30 mouse cellular contexts compared by ENCODE assay signal in genomic region chr1:88253106-88253505, GRCm38 (mm10). TPM values are rescaled to one million over a fixed set of nuclear protein-coding genes. Genes with fewer than 3 reads are reported as not detected.
A peak's percentile ranks its signal among the peaks of the same experiment; 100 is the strongest.
DNase-seq lines count a peak whose midpoint lies in the region; ATAC-seq and TF ChIP-seq lines count a peak whose summit lies in the region.
"Had no signal": no experiment of that assay in that cellular context is flagged by ENCODE, and none has a peak within 500 bp of the region (broad histone marks: within the 10 kb centered on the region; RNA-seq: fewer than 3 reads in every experiment).

No protein-coding gene starts in this region.

- TF ChIP-seq EP300 in stomach, postnatal 0 days (optimal IDR thresholded peaks at IDR 0.05): no peak

- WGBS in liver, embryonic 12.5 days (ENCODE audit: insufficient replicate concordance): 60% methylated on average over 8 of the region's 8 CpGs
- 69% methylated on average over 8 of the region's 8 CpGs for WGBS in liver, embryonic 11.5 days
- 66% methylated on average over 8 of the region's 8 CpGs for WGBS in intestine, postnatal 0 days
- 69% methylated on average over 8 of the region's 8 CpGs for WGBS in stomach, postnatal 0 days
- 77% methylated on average over 8 of the region's 8 CpGs for WGBS in hindbrain, embryonic 14.5 days

- no peak for DNase-seq in liver, embryonic 11.5 days (ENCODE audit: low spot score)
- no peak for DNase-seq in frontal cortex, adult 2 months (ENCODE audit: extremely low spot score in 1 of 2, low spot score in 1 of 2)
- no peak for DNase-seq in stomach, postnatal 0 days (ENCODE audit: low spot score)
- no peak for DNase-seq in hindbrain, embryonic 14.5 days (ENCODE audit: low spot score)
- DNase-seq in urinary bladder, postnatal 36 days (ENCODE audit: low spot score in 2 of 2): no peak
- DNase-seq: adrenal gland, postnatal 25 days; cerebellum, adult 11-12 months; cerebellum, adult 9-11 months; kidney, adult 8-10 months; kidney, postnatal 14 days; layer of hippocampus, adult 9-11 months; lung, postnatal 36 days; midbrain, embryonic 14.5 days; thymus, postnatal 14 days had no signal

- H3K4me2 ChIP-seq in liver, embryonic 12.5 days: no peak overlapping the region
- no peak overlapping the region for H3K4me2 ChIP-seq in liver, embryonic 11.5 days
- H3K4me2 ChIP-seq in intestine, postnatal 0 days (replicated peaks; ENCODE audit: low read depth): no peak overlapping the region
- no peak overlapping the region for H3K4me2 ChIP-seq in stomach, postnatal 0 days (replicated peaks; ENCODE audit: low read depth)
- no peak overlapping the region for H3K4me2 ChIP-seq in hindbrain, embryonic 14.5 days (replicated peaks)
- H3K4me2 ChIP-seq: embryonic facial prominence, embryonic 13.5 days; heart, embryonic 15.5 days; hindbrain, embryonic 13.5 days; limb, embryonic 12.5 days; stomach, embryonic 15.5 days had no signal

- H3K36me3 ChIP-seq in liver, embryonic 12.5 days: no peaks in the 10 kb centered on the region
- no peaks in the 10 kb centered on the region for H3K36me3 ChIP-seq in liver, embryonic 11.5 days (ENCODE audit: control insufficient read depth, insufficient read depth, low read length)
- H3K36me3 ChIP-seq in intestine, postnatal 0 days (ENCODE audit: control insufficient read depth, insufficient read depth): no peaks in the 10 kb centered on the region
- H3K36me3 ChIP-seq in megakaryocyte, embryonic 14.5 days (replicated peaks; ENCODE audit: low read length): no peaks in the 10 kb centered on the region
- no peaks in the 10 kb centered on the region for H3K36me3 ChIP-seq in stomach, postnatal 0 days (ENCODE audit: control insufficient read depth, insufficient read depth, low read length)
- no peaks in the 10 kb centered on the region for H3K36me3 ChIP-seq in hindbrain, embryonic 14.5 days (replicated peaks; ENCODE audit: control insufficient read depth, insufficient read depth)
- H3K36me3 ChIP-seq: embryonic facial prominence, embryonic 13.5 days; heart, embryonic 15.5 days; hindbrain, embryonic 13.5 days; limb, embryonic 12.5 days; stomach, embryonic 15.5 days had no signal

- peak; percentile 7; the same call in 1 of the 2 replicates for ATAC-seq in liver, embryonic 12.5 days
- no peak for ATAC-seq in liver, embryonic 11.5 days (replicated peaks; ENCODE audit: low FRiP score)
- peak; percentile 17; the same call in 1 of the 2 replicates for ATAC-seq in intestine, postnatal 0 days
- ATAC-seq in stomach, postnatal 0 days (ENCODE audit: low FRiP score, low TSS enrichment): no peak
- no peak for ATAC-seq in hindbrain, embryonic 14.5 days (ENCODE audit: low FRiP score)
- ATAC-seq: CD4-positive, CD25-positive, alpha-beta regulatory T cell, adult 4 months; forebrain, embryonic 16.5 days had no signal

- TF ChIP-seq CTCF in intestine, postnatal 0 days (IDR thresholded peaks at IDR 0.05; ENCODE audit: low read depth): no peak
- TF ChIP-seq CTCF in stomach, postnatal 0 days (IDR thresholded peaks at IDR 0.05; ENCODE audit: low read depth): no peak

- H3K27ac ChIP-seq in liver, embryonic 12.5 days: no peak overlapping the region
- no peak overlapping the region for H3K27ac ChIP-seq in liver, embryonic 11.5 days (ENCODE audit: low read depth, low read length)
- H3K27ac ChIP-seq in intestine, postnatal 0 days (ENCODE audit: low read depth, low read length): no peak overlapping the region
- no peak overlapping the region for H3K27ac ChIP-seq in stomach, postnatal 0 days (replicated peaks)
- no peak overlapping the region for H3K27ac ChIP-seq in hindbrain, embryonic 14.5 days
- H3K27ac ChIP-seq: embryonic facial prominence, embryonic 13.5 days; heart, embryonic 15.5 days; hindbrain, embryonic 13.5 days; left cerebral cortex, adult 2 months; limb, embryonic 12.5 days; liver, embryonic 14.5 days; stomach, embryonic 15.5 days had no signal

- no peaks in the 10 kb centered on the region for H3K27me3 ChIP-seq in liver, embryonic 12.5 days (replicated peaks)
- H3K27me3 ChIP-seq in liver, embryonic 11.5 days (replicated peaks; ENCODE audit: control insufficient read depth, insufficient read depth, low read length): no peaks in the 10 kb centered on the region
- H3K27me3 ChIP-seq in intestine, postnatal 0 days (replicated peaks; ENCODE audit: control insufficient read depth, insufficient read depth, low read length): no peaks in the 10 kb centered on the region
- H3K27me3 ChIP-seq in megakaryocyte, embryonic 14.5 days (replicated peaks): peaks cover 18% of the 10 kb centered on the region
- no peaks in the 10 kb centered on the region for H3K27me3 ChIP-seq in stomach, postnatal 0 days (ENCODE audit: control insufficient read depth, insufficient read depth, low read length)
- no peaks in the 10 kb centered on the region for H3K27me3 ChIP-seq in hindbrain, embryonic 14.5 days (ENCODE audit: control insufficient read depth, insufficient read depth, low read length)
- H3K27me3 ChIP-seq: embryonic facial prominence, embryonic 13.5 days; heart, embryonic 15.5 days; hindbrain, embryonic 13.5 days; limb, embryonic 12.5 days; stomach, embryonic 15.5 days had no signal

- peaks cover 68% of the 10 kb centered on the region for H3K9me3 ChIP-seq in liver, embryonic 12.5 days (replicated peaks)
- H3K9me3 ChIP-seq in liver, embryonic 11.5 days (ENCODE audit: control insufficient read depth, low read length): peaks cover 80% of the 10 kb centered on the region
- peaks cover 25% of the 10 kb centered on the region for H3K9me3 ChIP-seq in intestine, postnatal 0 days (ENCODE audit: control insufficient read depth)
- peaks cover 87% of the 10 kb centered on the region for H3K9me3 ChIP-seq in megakaryocyte, embryonic 14.5 days
- H3K9me3 ChIP-seq in stomach, postnatal 0 days (ENCODE audit: control insufficient read depth, low read length): peaks cover 47% of the 10 kb centered on the region
- peaks cover 95% of the 10 kb centered on the region for H3K9me3 ChIP-seq in hindbrain, embryonic 14.5 days (ENCODE audit: control insufficient read depth, low read length)

- H3K4me3 ChIP-seq in liver, embryonic 12.5 days: no peak overlapping the region
- no peak overlapping the region for H3K4me3 ChIP-seq in liver, embryonic 11.5 days (ENCODE audit: low read depth, low read length)
- no peak overlapping the region for H3K4me3 ChIP-seq in intestine, postnatal 0 days (ENCODE audit: low read depth, low read length)
- peak overlapping the region; percentile 12 for H3K4me3 ChIP-seq in megakaryocyte, embryonic 14.5 days (replicated peaks)
- no peak overlapping the region for H3K4me3 ChIP-seq in stomach, postnatal 0 days (ENCODE audit: low read depth, low read length)
- H3K4me3 ChIP-seq in hindbrain, embryonic 14.5 days (replicated peaks; ENCODE audit: low read length): no peak overlapping the region
- H3K4me3 ChIP-seq: embryonic facial prominence, embryonic 13.5 days; heart, embryonic 15.5 days; hindbrain, embryonic 13.5 days; left cerebral cortex, adult 2 months; limb, embryonic 12.5 days; stomach, embryonic 15.5 days had no signal

- no peak overlapping the region for H3K9ac ChIP-seq in liver, embryonic 12.5 days
- no peak overlapping the region for H3K9ac ChIP-seq in liver, embryonic 11.5 days (ENCODE audit: low read depth, low read length)
- no peak overlapping the region for H3K9ac ChIP-seq in intestine, postnatal 0 days (ENCODE audit: low read depth, low read length)
- H3K9ac ChIP-seq in stomach, postnatal 0 days (ENCODE audit: low read length): no peak overlapping the region
- no peak overlapping the region for H3K9ac ChIP-seq in hindbrain, embryonic 14.5 days
- H3K9ac ChIP-seq: embryonic facial prominence, embryonic 13.5 days; heart, embryonic 15.5 days; hindbrain, embryonic 13.5 days; limb, embryonic 12.5 days; liver, embryonic 14.5 days; stomach, embryonic 15.5 days had no signal

- H3K4me1 ChIP-seq in liver, embryonic 12.5 days: no peaks in the 10 kb centered on the region
- H3K4me1 ChIP-seq in liver, embryonic 11.5 days (replicated peaks; ENCODE audit: control insufficient read depth, insufficient read depth, low read length): no peaks in the 10 kb centered on the region
- H3K4me1 ChIP-seq in intestine, postnatal 0 days (replicated peaks; ENCODE audit: control insufficient read depth, insufficient read depth, low read length): no peaks in the 10 kb centered on the region
- H3K4me1 ChIP-seq in megakaryocyte, embryonic 14.5 days: peaks cover 4% of the 10 kb centered on the region; the same call in 1 of the 2 replicates
- H3K4me1 ChIP-seq in stomach, postnatal 0 days (replicated peaks; ENCODE audit: control insufficient read depth, insufficient read depth): 0 out of 2 replicates have a peak, but pooled peaks cover 2% of the 10 kb centered on the region
- H3K4me1 ChIP-seq in hindbrain, embryonic 14.5 days (replicated peaks; ENCODE audit: control insufficient read depth, insufficient read depth, low read length): no peaks in the 10 kb centered on the region
- H3K4me1 ChIP-seq: embryonic facial prominence, embryonic 13.5 days; heart, embryonic 15.5 days; hindbrain, embryonic 13.5 days; limb, embryonic 12.5 days; stomach, embryonic 15.5 days had no signal

RNA-seq across cellular contexts. Expression of gene Hjurp, which starts 24.3 kb away (rescaled TPM):
- polyA plus RNA-seq in liver, embryonic 12.5 days (2016; fragmentation: Nextera tagmentation; extraction: Ambion mirVana): 104 and 106 TPM in 2 replicates
- 146 and 168 TPM in 2 replicates for polyA plus RNA-seq in liver, embryonic 11.5 days (2014; fragmentation: Nextera tagmentation; extraction: Ambion mirVana)
- polyA plus RNA-seq in intestine, postnatal 0 days (2015; fragmentation: Nextera tagmentation; extraction: Ambion mirVana): 29.1 and 30.8 TPM in 2 replicates
- polyA plus RNA-seq in megakaryocyte, embryonic 14.5 days (2012; ENCODE audit: insufficient read depth, low replicate concordance): 2.4 and 4.0 TPM in 2 replicates
- 56.1 and 61.2 TPM in 2 replicates for polyA plus RNA-seq in frontal cortex, adult 2 months (2012; rRNA removed)
- 30.0 and 34.1 TPM in 2 replicates for polyA plus RNA-seq in stomach, postnatal 0 days (2015; fragmentation: Nextera tagmentation; extraction: Ambion mirVana)
- polyA plus RNA-seq in hindbrain, embryonic 14.5 days (2014; fragmentation: Nextera tagmentation; extraction: Ambion mirVana): 64.1 and 64.5 TPM in 2 replicates

RNA-seq across cellular contexts. Expression of gene Trpm8, which starts 24.4 kb away (rescaled TPM):
- polyA plus RNA-seq in liver, embryonic 12.5 days (2016; fragmentation: Nextera tagmentation; extraction: Ambion mirVana): not detected in 2 replicates
- polyA plus RNA-seq in liver, embryonic 11.5 days (2014; fragmentation: Nextera tagmentation; extraction: Ambion mirVana): not detected in 2 replicates
- polyA plus RNA-seq in intestine, postnatal 0 days (2015; fragmentation: Nextera tagmentation; extraction: Ambion mirVana): not detected in 2 replicates
- not detected in 2 replicates for polyA plus RNA-seq in megakaryocyte, embryonic 14.5 days (2012; ENCODE audit: insufficient read depth, low replicate concordance)
- 0.02 TPM in 2 replicates for polyA plus RNA-seq in frontal cortex, adult 2 months (2012; rRNA removed)
- polyA plus RNA-seq in stomach, postnatal 0 days (2015; fragmentation: Nextera tagmentation; extraction: Ambion mirVana): 0.02 and 0.06 TPM in 2 replicates
- polyA plus RNA-seq in hindbrain, embryonic 14.5 days (2014; fragmentation: Nextera tagmentation; extraction: Ambion mirVana): 0.10 and 0.17 TPM in 2 replicates
- polyA plus RNA-seq: CD4-positive, CD25-positive, alpha-beta regulatory T cell, adult 4 months; embryonic facial prominence, embryonic 13.5 days; forebrain, embryonic 11.5 days; heart, embryonic 15.5 days; limb, embryonic 12.5 days; liver, embryonic 14.5 days; stomach, embryonic 15.5 days; urinary bladder, adult 2 months had no signal

RNA-seq across cellular contexts. Expression of gene Mroh2a, which starts 26.3 kb away (rescaled TPM):
- polyA plus RNA-seq in liver, embryonic 12.5 days (2016; fragmentation: Nextera tagmentation; extraction: Ambion mirVana): 0.46 and 0.61 TPM in 2 replicates
- 1.3 and 1.5 TPM in 2 replicates for polyA plus RNA-seq in liver, embryonic 11.5 days (2014; fragmentation: Nextera tagmentation; extraction: Ambion mirVana)
- 0.29 and 0.94 TPM in 2 replicates for polyA plus RNA-seq in intestine, postnatal 0 days (2015; fragmentation: Nextera tagmentation; extraction: Ambion mirVana)
- not detected in 2 replicates for polyA plus RNA-seq in megakaryocyte, embryonic 14.5 days (2012; ENCODE audit: insufficient read depth, low replicate concordance)
- 0.02 and 0.19 TPM in 2 replicates for polyA plus RNA-seq in frontal cortex, adult 2 months (2012; rRNA removed)
- 0.54 and 0.84 TPM in 2 replicates for polyA plus RNA-seq in stomach, postnatal 0 days (2015; fragmentation: Nextera tagmentation; extraction: Ambion mirVana)
- 1.1 and 2.0 TPM in 2 replicates for polyA plus RNA-seq in hindbrain, embryonic 14.5 days (2014; fragmentation: Nextera tagmentation; extraction: Ambion mirVana)

RNA-seq across cellular contexts. Expression of gene Ugt1a1, which starts 41.3 kb away (rescaled TPM):
- polyA plus RNA-seq in liver, embryonic 12.5 days (2016; fragmentation: Nextera tagmentation; extraction: Ambion mirVana): not detected in 2 replicates
- 0.14 TPM in 1 of 2 replicates, not detected in the other for polyA plus RNA-seq in liver, embryonic 11.5 days (2014; fragmentation: Nextera tagmentation; extraction: Ambion mirVana)
- 80.7 and 84.0 TPM in 2 replicates for polyA plus RNA-seq in intestine, postnatal 0 days (2015; fragmentation: Nextera tagmentation; extraction: Ambion mirVana)
- not detected in 2 replicates for polyA plus RNA-seq in megakaryocyte, embryonic 14.5 days (2012; ENCODE audit: insufficient read depth, low replicate concordance)
- polyA plus RNA-seq in frontal cortex, adult 2 months (2012; rRNA removed): 0.06 TPM in 2 replicates
- polyA plus RNA-seq in stomach, postnatal 0 days (2015; fragmentation: Nextera tagmentation; extraction: Ambion mirVana): 23.6 and 24.8 TPM in 2 replicates
- polyA plus RNA-seq in hindbrain, embryonic 14.5 days (2014; fragmentation: Nextera tagmentation; extraction: Ambion mirVana): not detected in 2 replicates
- polyA plus RNA-seq: CD4-positive, CD25-positive, alpha-beta regulatory T cell, adult 4 months; embryonic facial prominence, embryonic 13.5 days; forebrain, embryonic 11.5 days; forebrain, embryonic 16.5 days; heart, embryonic 15.5 days; hindbrain, embryonic 13.5 days; limb, embryonic 12.5 days; lung, embryonic 16.5 days; midbrain, embryonic 14.5 days; neural tube, embryonic 14.5 days had no signal

RNA-seq across cellular contexts. Expression of gene Dnajb3, which starts 47.5 kb away (rescaled TPM):
- polyA plus RNA-seq in liver, embryonic 12.5 days (2016; fragmentation: Nextera tagmentation; extraction: Ambion mirVana): 11.9 and 13.8 TPM in 2 replicates
- 7.9 and 10.4 TPM in 2 replicates for polyA plus RNA-seq in liver, embryonic 11.5 days (2014; fragmentation: Nextera tagmentation; extraction: Ambion mirVana)
- 11.5 and 13.7 TPM in 2 replicates for polyA plus RNA-seq in intestine, postnatal 0 days (2015; fragmentation: Nextera tagmentation; extraction: Ambion mirVana)
- polyA plus RNA-seq in megakaryocyte, embryonic 14.5 days (2012; ENCODE audit: insufficient read depth, low replicate concordance): not detected in 2 replicates
- polyA plus RNA-seq in frontal cortex, adult 2 months (2012; rRNA removed): 1.9 and 2.6 TPM in 2 replicates
- 7.2 and 8.2 TPM in 2 replicates for polyA plus RNA-seq in stomach, postnatal 0 days (2015; fragmentation: Nextera tagmentation; extraction: Ambion mirVana)
- 11.9 and 16.5 TPM in 2 replicates for polyA plus RNA-seq in hindbrain, embryonic 14.5 days (2014; fragmentation: Nextera tagmentation; extraction: Ambion mirVana)

Comparison
In these comparisons a context has a peak if more than half of its experiments do, and no peak if none do; other contexts are left out.
1. ATAC-seq: peak in liver, embryonic 12.5 days (single experiment) and intestine, postnatal 0 days (single experiment); none in liver, embryonic 11.5 days (single experiment), stomach, postnatal 0 days (single experiment) and hindbrain, embryonic 14.5 days (single experiment).